25 mouse cellular contexts compared by ENCODE assay signal in the genomic region with DNA sequence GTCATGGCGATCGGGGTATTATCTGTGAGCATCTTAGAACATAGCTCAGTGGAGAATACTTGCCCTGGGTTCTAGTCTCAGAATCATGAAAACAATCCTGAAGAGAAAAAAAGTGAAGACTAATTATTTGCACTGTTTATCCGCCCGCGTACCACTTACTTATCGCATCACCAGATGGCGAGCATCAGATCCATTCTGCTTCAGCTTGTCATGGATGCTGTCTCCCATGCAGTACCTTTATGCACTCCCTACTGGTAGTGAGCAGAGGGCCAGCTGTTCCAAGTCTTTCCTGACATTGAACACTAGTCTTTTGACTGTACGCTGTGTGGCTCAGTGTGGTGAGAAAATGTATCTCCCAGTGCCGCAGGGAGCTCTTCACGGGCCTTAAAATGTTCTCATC. TPM values are rescaled to one million over a fixed set of nuclear protein-coding genes. Genes with fewer than 3 reads are reported as not detected.
DNase-seq lines count a peak whose midpoint lies in the region; ATAC-seq and TF ChIP-seq lines count a peak whose summit lies in the region.
"Had no signal": no experiment of that assay in that cellular context is flagged by ENCODE, and none has a peak within 500 bp of the region (broad histone marks: within the 10 kb centered on the region; RNA-seq: fewer than 3 reads in every experiment).

No protein-coding gene starts in this region.

- ATAC-seq in kidney, embryonic 15.5 days (replicated peaks; ENCODE audit: low FRiP score) = no peak
- ATAC-seq: CD4-positive, CD25-positive, alpha-beta regulatory T cell, adult 4 months; forebrain, embryonic 14.5 days; forebrain, postnatal 0 days; hindbrain, postnatal 0 days; inflammation-experienced regulatory T-cells, adult 6 months had no signal

- TF ChIP-seq CTCF in layer of hippocampus, adult 2 months (conservative IDR thresholded peaks at IDR 0.05) = peak; percentile 41

- H3K9me3 ChIP-seq in kidney, embryonic 15.5 days (replicated peaks) = no peaks in the 10 kb centered on the region
- H3K9me3 ChIP-seq: embryonic facial prominence, embryonic 12.5 days; embryonic facial prominence, embryonic 15.5 days had no signal

- 92% methylated on average over 10 of the region's 10 CpGs for WGBS in kidney, embryonic 15.5 days

- H3K4me2 ChIP-seq in kidney, embryonic 15.5 days = no peak overlapping the region
- H3K4me2 ChIP-seq: embryonic facial prominence, embryonic 12.5 days; embryonic facial prominence, embryonic 15.5 days; heart, embryonic 11.5 days; hindbrain, embryonic 14.5 days had no signal

- no peaks in the 10 kb centered on the region for H3K27me3 ChIP-seq in kidney, embryonic 15.5 days
- H3K27me3 ChIP-seq: embryonic facial prominence, embryonic 12.5 days; embryonic facial prominence, embryonic 15.5 days had no signal

- H3K27ac ChIP-seq in layer of hippocampus, adult 2 months = peak overlapping the region; percentile 64
- no peak overlapping the region for H3K27ac ChIP-seq in kidney, embryonic 15.5 days
- H3K27ac ChIP-seq: embryonic facial prominence, embryonic 12.5 days; embryonic facial prominence, embryonic 15.5 days; gastrocnemius, adult 2 months; heart, adult 2 months; hindbrain, embryonic 14.5 days; hindbrain, postnatal 0 days had no signal

- no peaks in the 10 kb centered on the region for H3K36me3 ChIP-seq in kidney, embryonic 15.5 days
- H3K36me3 ChIP-seq: embryonic facial prominence, embryonic 12.5 days; embryonic facial prominence, embryonic 15.5 days had no signal

- no peak overlapping the region for H3K4me3 ChIP-seq in layer of hippocampus, adult 2 months
- no peak overlapping the region for H3K4me3 ChIP-seq in kidney, embryonic 15.5 days (replicated peaks)
- H3K4me3 ChIP-seq: embryonic facial prominence, embryonic 12.5 days; embryonic facial prominence, embryonic 15.5 days; gastrocnemius, adult 2 months; heart, adult 2 months had no signal

- peak; percentile 42 to 84 for DNase-seq in layer of hippocampus, adult 18-20 months (ENCODE audit: low spot score in 2 of 2)
- no peak for DNase-seq in layer of hippocampus, postnatal 25 days (ENCODE audit: extremely low spot score in 1 of 2, low spot score in 1 of 2)
- peak; percentile 44 to 77 for DNase-seq in layer of hippocampus, adult 2 months (ENCODE audit: low spot score in 2 of 2)
- DNase-seq in layer of hippocampus, adult 9-11 months = peak; percentile 82
- DNase-seq in embryo, embryonic 11 days = no peak
- DNase-seq: adrenal gland, adult 2 months; adrenal gland, postnatal 14 days; cerebellum, adult 18-20 months; cerebellum, adult 9-10 months; cerebellum, postnatal 14 days; forebrain, postnatal 0 days; gastrocnemius, adult 2 months; gastrocnemius, postnatal 14 days; heart, adult 2 months; heart, postnatal 4 days had no signal

- H3K4me1 ChIP-seq in kidney, embryonic 15.5 days = peaks cover 8% of the 10 kb centered on the region
- H3K4me1 ChIP-seq: embryonic facial prominence, embryonic 12.5 days; embryonic facial prominence, embryonic 15.5 days had no signal

- no peak overlapping the region for H3K9ac ChIP-seq in kidney, embryonic 15.5 days
- H3K9ac ChIP-seq: embryonic facial prominence, embryonic 12.5 days; embryonic facial prominence, embryonic 15.5 days; forebrain, postnatal 0 days; hindbrain, embryonic 14.5 days had no signal

RNA-seq across cellular contexts. Expression of a gene that starts 47.7 kb away (rescaled TPM):
- total RNA-seq in layer of hippocampus, adult 18-20 months (2021) = 10 to 100 TPM; 18.3 to 19.5 TPM
- total RNA-seq in layer of hippocampus, postnatal 25 days (2021) = 10 to 100 TPM; 21.6 to 25.9 TPM
- total RNA-seq in layer of hippocampus, adult 2 months (2021) = 10 to 100 TPM; 21.1 to 26.1 TPM
- 0.29 and 0.31 TPM in 2 replicates for polyA plus RNA-seq in kidney, embryonic 15.5 days (2015; fragmentation: Nextera tagmentation; extraction: Ambion mirVana)
- total RNA-seq: gastrocnemius, adult 2 months; MEL had no signal

Comparison
In these comparisons a context has a peak if more than half of its experiments do, and no peak if none do; other contexts are left out.
1. DNase-seq: peak in layer of hippocampus, adult 18-20 months (2 of 2), layer of hippocampus, adult 2 months (2 of 2) and layer of hippocampus, adult 9-11 months (single experiment); none in layer of hippocampus, postnatal 25 days (0 of 2) and embryo, embryonic 11 days (single experiment).